Mouse (Mus musculus): ENCODE data around the gene Rai14.

GRCm38 (mm10) chr15:10658803-10659202 lies 55.6 kb downstream of the Rai14 start:
- TF ChIP-seq CTCF (IDR thresholded peaks at IDR 0.05; ENCODE audit: low read depth) (no peak), EP300 (IDR thresholded peaks at IDR 0.05; ENCODE audit: low read depth) (no peak)
